Mouse (Mus musculus) thymus, adult 2 months (tissue): ENCODE data around the gene Etv6.

Source experiments
- CTCF ChIP-seq: fragments of 200-500 bp; IDR thresholded peaks from 2 replicates; pipeline ENCODE4 v1.5.1; 2012; ENCODE audit warnings: mild to moderate bottlenecking, control low read depth, low read length, moderate library complexity, borderline replicate concordance; ENCODE audit not compliant: control insufficient read depth, poor library complexity, insufficient read depth; ENCODE audit errors: extremely low read depth
- POLR2A ChIP-seq: fragments of 200-500 bp; IDR thresholded peaks from 2 replicates; pipeline ENCODE4 v1.6.1; 2012; ENCODE audit warnings: mild to moderate bottlenecking, low read length, control low read depth, moderate library complexity; ENCODE audit not compliant: control insufficient read depth, poor library complexity, insufficient read depth; ENCODE audit errors: extremely low read depth

DNA sequence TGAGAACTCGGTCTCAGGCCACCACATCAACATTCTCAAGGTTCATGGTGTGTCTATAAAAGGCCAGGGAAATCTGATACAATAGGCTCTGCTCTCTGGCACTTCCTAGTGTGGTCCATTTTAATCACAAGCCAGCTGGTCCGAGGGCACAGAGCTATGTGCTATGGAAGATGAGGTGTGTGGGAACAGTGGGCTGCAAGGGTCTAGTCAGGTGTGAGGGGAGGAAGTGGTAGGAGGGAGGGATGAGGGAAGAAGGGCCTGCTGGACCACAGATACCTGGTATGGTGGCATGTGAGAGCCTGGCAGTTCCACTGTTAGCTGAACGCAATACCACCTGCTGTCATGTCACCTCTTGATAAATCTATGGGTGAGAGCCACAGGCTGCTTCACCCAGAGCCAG is 4.8 kb downstream of the Etv6 start:
- TF ChIP-seq CTCF (no peak), POLR2A (no peak)
